Mouse (Mus musculus): ENCODE measurements around the gene Ush2a. TPM values are rescaled to one million over a fixed set of nuclear protein-coding genes. Genes with fewer than 3 reads are reported as not detected.
A peak's percentile ranks its signal among the peaks of the same experiment; 100 is the strongest.

Ush2a gene
- total RNA-seq, 2 experiments from 2014 or later = 0.05 to 0.59 TPM

DNA sequence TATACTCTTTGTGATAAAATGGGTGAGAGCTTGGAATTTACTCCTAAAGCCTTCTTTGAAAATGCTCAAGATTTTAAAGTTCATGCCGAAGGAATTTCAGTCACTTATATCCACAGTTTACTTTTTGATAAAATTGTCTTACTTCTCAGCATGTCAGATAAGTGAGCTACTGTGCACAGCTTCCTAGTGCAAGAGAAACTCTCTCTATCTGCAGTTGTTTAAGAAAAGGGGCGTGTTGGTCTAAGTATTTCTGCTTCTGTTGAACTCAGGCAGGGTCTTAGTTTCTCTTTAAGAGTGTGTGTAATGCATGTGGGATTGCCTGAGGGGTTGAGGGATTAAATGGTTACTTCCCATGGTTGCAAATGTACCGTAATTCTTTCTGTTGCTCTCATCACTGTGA, 381.3 kb downstream of the Ush2a start:
- intact Hi-C loops (cut with DNase I) = no loop called here

GRCm38 (mm10) chr1:188653001-188653400, 391.2 kb downstream of the Ush2a start:
- intact Hi-C loops (cut with DNase I) = no loop called here
- DNase-seq (ENCODE audit: low spot score in 2 of 2) = no peak

More for the DNA sequence above, 381.3 kb downstream of the Ush2a start:
- no peak for DNase-seq (ENCODE audit: low spot score in 2 of 2)

DNA sequence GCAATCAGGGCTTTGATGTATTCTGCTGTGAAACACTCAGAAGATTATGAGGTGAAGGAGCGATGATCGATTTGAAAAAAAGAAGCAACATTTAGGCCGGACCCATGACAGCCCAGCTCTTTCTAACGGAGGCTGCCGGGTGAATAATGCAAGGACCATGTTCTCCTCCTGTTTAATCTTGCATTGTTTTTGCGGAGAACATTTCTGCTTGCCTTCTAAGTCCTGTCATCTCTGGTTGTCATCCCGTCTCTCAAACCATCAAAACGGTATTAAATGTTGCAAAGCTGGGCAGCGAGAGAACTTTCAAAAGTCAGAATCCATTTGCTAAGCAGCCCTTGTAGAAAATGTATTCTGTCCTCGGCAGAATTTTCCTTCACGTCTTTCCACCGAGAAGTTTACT, 394.3 kb downstream of the Ush2a start:
- intact Hi-C loops (cut with DNase I) = no loop called here
- DNase-seq (ENCODE audit: low spot score in 2 of 2) = no peak

GRCm38 (mm10) chr1:188659159-188659558, 397.3 kb downstream of the Ush2a start:
- no peak for DNase-seq (ENCODE audit: low spot score in 2 of 2)
- intact Hi-C loops (cut with DNase I) = no loop called here

DNA sequence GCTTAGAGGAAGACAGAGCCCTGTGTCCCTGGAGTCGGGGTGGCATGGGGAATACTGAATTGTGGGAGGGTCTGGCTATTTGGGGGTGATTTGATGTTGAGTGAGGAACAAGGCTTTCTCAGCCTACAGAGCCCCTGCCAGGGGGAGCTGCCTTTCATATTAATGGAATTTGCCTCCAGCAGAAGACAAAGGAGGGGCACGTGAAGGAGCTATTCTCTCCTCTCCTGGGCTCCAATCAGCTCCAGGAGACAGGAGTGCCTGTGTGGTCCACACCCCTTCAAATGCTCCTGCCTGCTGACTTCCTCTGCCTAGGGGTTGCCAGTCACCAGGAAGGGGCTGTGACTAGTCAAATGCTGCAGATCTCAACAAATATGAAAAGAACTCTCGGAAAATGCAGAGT, 398.5 kb downstream of the Ush2a start:
- no peak for DNase-seq (ENCODE audit: low spot score in 2 of 2)
- intact Hi-C loops (cut with DNase I) = no loop called here

- intact Hi-C loops (cut with DNase I) = no loop called here
- DNase-seq (ENCODE audit: low spot score in 2 of 2) = no peak
Measured at GRCm38 (mm10) chr1:188660882-188661281, 399.1 kb downstream of the Ush2a start.

- intact Hi-C loops (cut with DNase I) = no loop called here
- DNase-seq (ENCODE audit: low spot score in 2 of 2) = no peak
Measured at GRCm38 (mm10) chr1:188667460-188667859, 405.6 kb downstream of the Ush2a start.

- intact Hi-C loops (cut with DNase I) = no loop called here
- no peak for DNase-seq (ENCODE audit: low spot score in 2 of 2)
Measured at GRCm38 (mm10) chr1:188668513-188668912, 406.7 kb downstream of the Ush2a start.

DNA sequence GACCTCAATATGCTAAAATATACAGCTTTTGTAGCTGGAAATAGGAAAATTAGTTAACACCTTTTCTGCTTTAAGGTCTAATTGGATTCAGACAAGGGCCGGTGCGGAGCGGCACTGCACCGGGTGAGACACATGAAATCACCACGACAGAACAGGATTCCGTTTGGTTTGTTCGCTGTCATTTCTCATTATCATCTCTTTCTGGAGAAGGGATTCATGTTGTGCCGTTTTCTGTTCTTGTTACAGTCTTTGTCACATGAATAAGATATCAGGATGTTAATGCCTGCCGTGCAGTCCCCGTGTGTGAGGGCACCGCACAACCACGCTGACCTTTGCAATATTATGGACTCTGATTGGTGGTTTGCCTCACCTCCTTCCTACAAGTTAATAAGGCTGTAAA, 411.0 kb downstream of the Ush2a start:
- DNase-seq (ENCODE audit: low spot score in 2 of 2) = no peak
- intact Hi-C loops (cut with DNase I) = no loop called here

- no peak for DNase-seq (ENCODE audit: low spot score in 2 of 2)
- intact Hi-C loops (cut with DNase I) = no loop called here
Measured at GRCm38 (mm10) chr1:188674640-188675510, 413.1 kb downstream of the Ush2a start.

DNA sequence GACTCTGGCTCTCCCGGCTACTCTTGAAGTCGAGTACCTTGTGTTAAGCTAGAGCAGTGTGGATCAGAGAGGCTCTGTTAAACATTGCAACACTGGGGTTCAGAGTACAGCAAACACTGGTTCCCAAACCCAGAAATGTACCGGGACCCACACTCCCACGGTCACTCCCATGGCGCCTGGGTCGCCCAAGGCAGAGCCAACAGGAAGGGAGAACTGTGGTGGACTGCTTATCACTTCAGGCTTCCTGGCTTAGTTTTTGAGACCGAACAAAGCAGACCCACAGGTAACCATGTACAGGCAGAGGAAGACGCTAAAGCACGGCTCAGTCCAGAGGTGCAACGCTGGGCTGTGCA, 413.7 kb downstream of the Ush2a start:
- intact Hi-C loops (cut with DNase I) = no loop called here
- DNase-seq (ENCODE audit: low spot score in 2 of 2) = no peak

- intact Hi-C loops (cut with DNase I) = no loop called here
- no peak for DNase-seq (ENCODE audit: low spot score in 2 of 2)
Measured at GRCm38 (mm10) chr1:188678189-188678588, 416.4 kb downstream of the Ush2a start.

DNA sequence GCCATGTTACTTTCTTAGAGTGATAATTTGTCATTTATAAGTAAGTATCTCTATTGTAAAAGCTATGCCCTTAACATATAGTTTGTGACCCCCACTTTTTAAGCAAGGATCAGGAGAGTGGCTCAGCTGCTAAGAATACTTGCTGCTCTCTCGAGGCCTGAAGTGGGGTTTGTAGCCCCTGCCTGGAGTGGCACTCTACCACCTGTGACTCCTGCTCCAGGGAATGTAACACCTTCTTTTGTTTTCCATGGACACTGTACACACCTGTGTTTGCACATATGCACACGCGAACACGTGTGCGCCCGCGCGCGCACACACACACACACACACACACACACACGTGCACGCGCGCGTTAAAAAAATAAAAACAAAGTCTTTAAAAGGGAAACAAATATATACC, 424.5 kb downstream of the Ush2a start:
- intact Hi-C loops (cut with DNase I) = no loop called here
- no peak for DNase-seq (ENCODE audit: low spot score in 2 of 2)

DNA sequence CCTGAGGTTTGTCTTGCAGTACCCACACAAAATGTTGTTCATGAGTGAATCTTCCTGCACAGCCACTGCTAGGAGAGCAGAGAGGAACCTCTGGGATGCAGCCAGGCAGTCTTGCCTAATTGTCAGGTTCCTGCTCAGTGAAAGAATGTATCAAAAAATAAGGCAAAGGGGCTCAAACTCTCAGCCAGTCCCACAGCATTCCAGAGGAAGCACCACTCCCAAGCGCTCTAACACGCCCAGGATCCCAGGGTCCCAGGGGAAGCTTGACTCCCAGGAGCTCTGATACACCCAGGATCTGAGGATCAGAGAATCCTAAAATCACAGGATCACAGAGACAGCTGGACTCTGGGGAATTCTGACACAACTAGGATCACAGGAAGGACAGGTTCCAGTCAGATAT, 434.5 kb downstream of the Ush2a start:
- DNase-seq (ENCODE audit: low spot score in 2 of 2) = no peak

GRCm38 (mm10) chr1:188708176-188708575, 446.4 kb downstream of the Ush2a start:
- no peak for DNase-seq (ENCODE audit: low spot score in 2 of 2)
- intact Hi-C loops (cut with DNase I) = no loop called here

More for the DNA sequence above, 434.5 kb downstream of the Ush2a start:
- intact Hi-C loops (cut with DNase I) = no loop called here

DNA sequence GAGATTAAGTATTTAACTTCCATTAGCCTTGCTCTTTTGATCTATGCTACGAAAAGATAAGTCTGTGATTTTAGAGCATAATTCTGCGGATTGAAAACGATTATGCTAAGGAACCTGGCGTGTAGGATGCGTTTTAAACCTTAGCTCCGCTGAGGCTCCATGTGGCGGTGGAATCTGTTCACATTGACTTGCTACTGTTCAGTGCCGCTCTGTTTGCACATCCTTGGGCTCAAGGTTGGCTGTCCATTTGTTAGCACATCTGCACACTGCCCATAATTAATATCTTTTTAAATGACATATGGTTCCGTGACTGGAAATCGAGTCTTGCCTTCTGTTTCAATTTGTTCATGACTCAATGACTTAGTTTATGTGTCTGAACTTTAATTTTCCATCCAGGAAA, 446.9 kb downstream of the Ush2a start:
- no peak for DNase-seq (ENCODE audit: low spot score in 2 of 2)
- intact Hi-C loops (cut with DNase I) = no loop called here

- intact Hi-C loops (cut with DNase I) = no loop called here
- peak in 1 of 2 experiments; percentile 8 for DNase-seq (ENCODE audit: low spot score in 2 of 2)
Measured at GRCm38 (mm10) chr1:188714131-188714530, 452.3 kb downstream of the Ush2a start.

DNA sequence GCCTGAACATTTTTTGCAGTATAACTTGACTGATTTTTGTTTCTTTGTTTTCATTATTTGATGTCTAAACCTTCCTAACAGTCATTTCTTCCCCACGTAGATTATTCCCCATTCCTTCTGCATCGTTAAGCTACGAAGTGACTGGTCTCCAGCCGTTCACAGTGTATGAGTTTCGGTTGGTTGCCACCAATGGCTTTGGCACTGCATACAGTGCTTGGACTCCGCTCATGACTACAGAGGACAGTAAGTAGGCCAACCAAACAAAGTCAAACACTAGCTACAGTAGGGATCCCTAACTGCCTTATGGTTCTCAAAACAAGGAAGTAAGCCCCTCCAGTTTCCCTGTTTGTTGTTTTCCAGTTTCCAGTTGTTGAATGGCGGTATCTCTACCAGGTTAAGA, 453.1 kb downstream of the Ush2a start:
- intact Hi-C loops (cut with DNase I) = no loop called here
- DNase-seq (ENCODE audit: low spot score in 2 of 2) = no peak

DNA sequence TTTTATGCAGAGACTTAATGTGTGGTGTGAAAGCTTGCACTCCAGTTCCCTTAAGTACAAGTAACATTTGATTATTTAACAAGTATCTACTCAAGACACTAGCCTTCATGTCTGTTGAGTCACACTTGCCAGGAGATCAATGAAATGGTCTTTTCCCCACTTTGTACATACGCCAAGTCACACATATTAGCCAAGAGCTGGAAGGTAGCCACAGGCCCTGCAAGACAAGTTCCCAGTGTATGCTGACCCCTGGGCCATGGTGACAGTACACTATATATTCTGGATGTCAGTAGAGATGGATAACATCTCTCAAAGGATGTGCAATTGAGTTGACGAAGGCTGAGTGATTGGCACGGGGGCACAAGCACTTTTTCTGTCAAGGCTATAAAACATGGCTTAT, 455.1 kb downstream of the Ush2a start:
- intact Hi-C loops (cut with DNase I) = no loop called here
- DNase-seq (ENCODE audit: low spot score in 2 of 2) = no peak

DNA sequence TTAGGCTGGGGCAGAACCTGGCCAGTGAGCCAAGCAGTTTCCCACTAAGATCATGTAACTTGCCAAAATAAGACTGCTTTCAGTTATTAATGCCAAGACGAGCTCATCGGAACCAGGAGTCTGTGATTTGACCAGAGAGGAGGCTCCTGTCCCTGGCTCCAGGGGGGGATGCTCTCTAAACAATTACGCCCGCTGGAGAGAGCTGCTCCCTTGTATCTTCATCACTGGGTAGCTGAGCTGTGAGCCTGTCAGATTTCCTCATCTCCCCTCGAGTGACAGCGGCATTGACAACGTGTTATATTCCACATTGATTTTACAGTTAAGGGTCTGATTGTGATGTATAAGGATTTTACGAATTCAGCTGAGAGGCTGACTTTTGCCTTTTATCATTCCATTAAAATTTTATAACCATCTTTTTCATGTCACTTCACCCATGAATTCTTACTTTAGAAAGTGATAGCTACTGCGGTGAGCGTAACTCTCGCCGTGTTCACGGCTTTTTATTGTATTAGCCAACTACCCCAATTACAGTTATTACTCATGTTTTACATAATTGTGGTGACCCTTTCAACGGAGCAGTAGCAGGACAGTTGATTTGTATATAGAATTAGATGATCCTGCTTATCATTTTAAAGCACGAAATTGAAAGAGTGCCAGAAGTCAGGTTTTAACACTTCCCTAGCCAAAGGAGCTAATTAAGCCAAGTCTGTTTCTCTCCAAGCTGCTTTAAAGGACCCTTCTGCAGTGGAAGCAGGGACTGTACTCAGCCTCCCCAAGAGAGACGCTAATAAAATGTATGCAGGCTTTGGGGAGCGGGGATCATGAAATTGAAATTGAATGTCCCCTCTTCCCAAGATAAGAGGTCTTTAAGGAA, 463.5 kb downstream of the Ush2a start:
- intact Hi-C loops (cut with DNase I) = no loop called here

GRCm38 (mm10) chr1:188726937-188727336, 465.1 kb downstream of the Ush2a start:
- intact Hi-C loops (cut with DNase I) = no loop called here
- no peak for DNase-seq (ENCODE audit: low spot score in 2 of 2)

More for the DNA sequence above, 463.5 kb downstream of the Ush2a start:
- no peak for DNase-seq (ENCODE audit: low spot score in 2 of 2)
